Comparison of ENCODE assay signal across 19 mouse cellular contexts in genomic region chr11:73228881-73229280, GRCm38 (mm10). TPM values are rescaled to one million over a fixed set of nuclear protein-coding genes. Genes with fewer than 3 reads are reported as not detected.
"Had no signal": no experiment of that assay in that cellular context is flagged by ENCODE, and none has a peak within 500 bp of the region (broad histone marks: within the 10 kb centered on the region; RNA-seq: fewer than 3 reads in every experiment).

No protein-coding gene starts in this region.

- H3K27me3 ChIP-seq: lung, embryonic 15.5 days; midbrain, embryonic 13.5 days; midbrain, embryonic 15.5 days; neural tube, embryonic 12.5 days; stomach, embryonic 15.5 days had no signal

- H3K27ac ChIP-seq: lung, embryonic 15.5 days; macrophage; midbrain, embryonic 13.5 days; midbrain, embryonic 15.5 days; neural tube, embryonic 12.5 days; stomach, embryonic 15.5 days; stomach, postnatal 0 days had no signal

- DNase-seq: lung, adult 2 months; lung, postnatal 14 days; lung, postnatal 36 days; right cerebral cortex, postnatal 14 days; thymus, adult 2 months; thymus, postnatal 25 days; thymus, postnatal 4 days had no signal

- H3K36me3 ChIP-seq: lung, embryonic 15.5 days; midbrain, embryonic 13.5 days; midbrain, embryonic 15.5 days; neural tube, embryonic 12.5 days; stomach, embryonic 15.5 days had no signal

- H3K4me3 ChIP-seq: lung, embryonic 15.5 days; megakaryocyte, embryonic 14.5 days; midbrain, embryonic 13.5 days; midbrain, embryonic 15.5 days; neural tube, embryonic 12.5 days; stomach, embryonic 15.5 days had no signal

- H3K4me1 ChIP-seq: lung, embryonic 15.5 days; midbrain, embryonic 13.5 days; midbrain, embryonic 15.5 days; neural tube, embryonic 12.5 days; stomach, embryonic 15.5 days had no signal

RNA-seq across cellular contexts. Expression of gene Trpv1, which starts 5.2 kb away (rescaled TPM):
- polyA plus RNA-seq: lung, embryonic 15.5 days; lung, postnatal 0 days; macrophage; midbrain, embryonic 11.5 days; neural tube, embryonic 14.5 days; spleen, adult 2 months; stomach, embryonic 15.5 days had no signal

RNA-seq across cellular contexts. Expression of gene Trpv3, which starts 38.3 kb away (rescaled TPM):
- polyA plus RNA-seq: macrophage; midbrain, embryonic 13.5 days had no signal
